Mouse (Mus musculus) c-Kit-negative CD71-positive TER-119-positive erythroid progenitor cells, embryonic 14.5 days (primary cell): ENCODE data around the gene Wdr81.

Experiments used
- DNase-seq: peaks from one replicate; pipeline ENCODE4 v3.0.0-alpha.2; 2013; ENCODE audit warnings: low read depth, low spot score

Gene Wdr81

DNA sequence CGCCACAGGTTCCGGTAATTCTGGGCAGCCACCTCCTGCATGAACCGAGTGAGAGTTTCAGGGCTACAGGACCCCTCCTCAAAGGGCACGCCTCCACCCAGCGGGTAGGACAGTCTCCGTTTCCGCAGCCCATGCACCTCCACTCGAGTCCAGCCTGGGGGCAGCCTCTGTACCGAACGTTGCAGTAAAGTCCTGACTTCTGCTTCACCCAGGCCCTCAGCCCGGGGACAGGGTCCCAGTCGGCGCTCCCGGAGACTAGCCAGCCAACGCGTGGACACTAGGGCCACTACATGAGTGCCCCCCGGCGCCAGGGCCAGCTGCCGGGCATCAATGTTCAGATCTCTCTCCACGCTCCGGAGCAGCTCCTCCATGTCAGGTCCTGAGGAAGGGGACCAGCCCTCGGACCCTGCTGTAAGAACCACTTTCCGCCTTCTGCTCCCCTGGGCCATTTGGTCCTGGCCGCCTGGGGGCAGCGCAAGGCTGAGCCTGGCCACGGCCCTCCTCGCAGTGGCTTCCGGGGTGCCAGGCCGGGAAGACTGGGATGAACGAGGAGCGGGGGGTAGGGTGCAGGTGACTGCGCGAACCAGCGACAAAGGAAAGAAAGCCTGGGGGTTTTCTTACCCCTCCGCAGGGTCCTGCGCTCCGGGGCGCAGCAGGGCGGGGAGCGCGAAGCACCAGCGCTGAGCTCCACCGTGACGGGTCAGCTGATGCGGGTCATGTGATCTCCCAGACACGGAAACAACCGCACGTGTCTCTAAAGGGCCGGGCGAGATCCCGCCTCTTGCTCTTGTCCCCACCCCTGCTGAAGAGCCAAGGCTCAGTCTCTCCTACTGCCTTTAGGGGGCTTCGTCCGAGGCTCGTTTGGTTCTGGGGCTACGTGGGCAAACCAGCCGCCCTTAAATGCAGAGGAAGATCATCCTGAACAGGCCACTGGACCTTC, at the start of gene Wdr81:
Gene Wdr81, minus strand, starts transcription at position 727 of the 940 bp plus-strand sequence.
- peak; percentile 74 for DNase-seq

DNA sequence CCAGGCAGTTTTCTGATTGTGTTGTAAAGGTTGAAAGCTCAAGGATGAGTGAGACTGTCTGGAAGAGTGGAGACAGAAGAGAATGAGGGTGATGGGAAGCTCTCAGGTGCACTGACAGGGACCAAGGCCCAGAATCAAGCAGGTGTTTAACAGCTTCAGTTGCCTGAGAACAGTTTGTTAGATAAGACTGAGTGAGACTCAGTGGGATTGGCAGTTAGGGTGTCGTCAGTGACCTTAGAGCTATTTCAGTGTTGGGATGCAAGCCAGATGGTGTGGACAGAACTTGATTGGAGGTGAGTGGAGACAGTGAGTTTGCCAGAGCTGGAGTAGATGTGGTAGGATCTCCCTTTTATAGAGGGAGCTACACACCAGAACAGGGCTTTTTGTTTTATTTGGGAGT, 43.6 kb upstream of the Wdr81 start:
- no peak for DNase-seq

DNA sequence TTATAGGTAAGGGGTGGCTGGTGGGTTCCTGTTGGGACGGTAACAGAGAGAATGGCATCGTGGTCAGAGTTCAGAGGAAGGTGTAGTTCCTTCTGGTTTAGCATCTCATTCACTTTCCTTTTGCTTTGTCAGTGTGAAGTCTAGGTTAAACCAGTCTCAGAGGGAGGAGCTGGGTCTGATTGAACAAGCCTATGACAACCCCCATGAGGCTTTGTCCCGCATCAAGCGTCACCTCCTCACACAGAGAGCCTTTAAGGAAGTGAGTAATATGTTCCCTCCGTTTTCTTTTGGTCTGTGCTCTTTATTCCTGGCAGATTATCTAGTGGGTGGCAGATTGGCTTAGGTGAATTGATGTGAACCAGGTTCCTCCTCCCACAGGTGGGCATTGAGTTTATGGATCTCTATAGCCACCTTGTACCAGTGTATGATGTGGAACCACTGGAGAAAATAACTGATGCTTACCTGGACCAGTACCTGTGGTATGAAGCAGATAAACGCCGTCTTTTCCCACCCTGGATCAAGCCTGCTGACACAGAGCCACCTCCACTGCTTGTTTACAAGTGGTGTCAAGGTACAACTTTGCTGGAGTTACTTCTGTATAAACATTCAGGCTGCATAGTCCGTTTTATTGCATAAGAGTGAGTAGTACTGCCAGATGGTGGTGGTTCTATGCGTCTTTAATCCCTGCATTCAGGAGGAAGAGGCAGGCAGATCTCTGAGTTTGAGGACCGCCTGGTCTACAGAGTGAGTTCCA, 40.0 kb upstream of the Wdr81 start:
- no peak for DNase-seq

DNA sequence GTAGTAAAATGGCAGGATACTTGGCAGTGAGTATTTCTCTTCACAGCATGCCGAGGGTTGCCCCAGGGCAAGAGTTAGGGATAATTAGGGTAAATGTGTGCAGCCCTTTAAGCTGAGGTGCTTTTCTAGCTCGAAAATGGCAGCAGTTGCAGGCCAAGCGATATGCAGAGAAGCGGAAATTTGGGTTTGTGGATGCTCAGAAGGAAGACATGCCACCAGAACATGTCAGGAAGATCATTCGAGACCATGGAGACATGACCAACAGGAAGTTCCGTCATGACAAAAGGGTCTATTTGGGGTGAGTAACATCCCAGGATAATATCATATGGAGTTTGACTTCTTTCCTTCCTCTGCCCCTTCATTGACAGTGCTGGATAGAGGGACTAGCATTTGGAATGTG, 33.0 kb upstream of the Wdr81 start:
- DNase-seq: no peak

DNA sequence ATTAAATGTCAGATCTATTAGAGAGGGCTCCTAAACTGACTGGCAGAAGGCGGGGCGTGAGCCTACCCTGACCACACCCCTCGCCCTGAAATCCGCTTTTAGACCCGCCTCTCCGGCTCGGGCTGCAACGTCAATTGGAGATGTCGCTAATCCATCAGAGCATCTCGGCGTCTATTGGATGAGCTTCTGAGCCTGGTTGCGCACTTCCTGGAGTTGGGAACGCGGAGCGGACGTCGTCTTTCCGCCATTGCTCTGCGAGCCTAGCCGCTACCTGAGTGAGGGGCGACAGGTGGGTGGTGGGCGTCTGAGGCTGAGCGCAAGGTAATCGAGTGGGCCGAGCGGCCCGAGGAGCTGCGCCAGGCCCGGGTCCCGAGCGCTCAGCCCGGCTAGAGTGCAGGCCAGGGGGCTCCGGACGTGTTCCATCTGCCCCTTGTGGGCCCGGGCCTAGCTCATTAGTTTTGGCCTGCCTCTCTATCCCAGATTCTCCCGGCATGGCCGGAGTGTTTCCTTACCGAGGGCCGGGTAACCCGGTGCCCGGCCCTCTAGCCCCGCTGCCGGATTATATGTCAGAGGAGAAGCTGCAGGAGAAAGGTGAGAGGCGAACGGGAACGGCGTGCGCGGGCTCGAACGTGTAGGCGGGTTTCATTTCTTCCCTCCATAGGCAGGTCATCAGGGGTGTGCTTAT, 32.2 kb upstream of the Wdr81 start, which contains the start of gene Prpf8:
Gene Prpf8, plus strand, starts transcription at position 216 of the 685 bp plus-strand sequence.
- DNase-seq: peak; percentile 96

DNA sequence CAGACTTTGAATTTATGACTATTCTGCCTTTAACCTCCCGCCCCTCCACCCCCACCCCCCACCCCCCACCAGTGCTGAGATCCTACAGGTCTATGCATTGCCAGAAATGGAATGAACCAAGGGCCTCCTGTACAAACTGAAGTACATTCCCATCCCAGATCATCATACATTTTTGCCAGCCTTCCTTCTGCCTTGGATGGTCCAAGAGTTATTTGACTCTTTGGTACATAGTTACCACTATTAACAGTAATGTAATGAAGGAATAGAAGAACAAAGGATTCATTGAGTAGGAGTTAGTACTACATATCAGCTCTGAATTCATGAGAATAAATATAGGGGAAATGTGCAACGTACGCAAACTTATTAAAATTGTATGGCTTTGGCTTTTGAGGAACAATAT, 31.7 kb upstream of the Wdr81 start:
- no peak for DNase-seq

DNA sequence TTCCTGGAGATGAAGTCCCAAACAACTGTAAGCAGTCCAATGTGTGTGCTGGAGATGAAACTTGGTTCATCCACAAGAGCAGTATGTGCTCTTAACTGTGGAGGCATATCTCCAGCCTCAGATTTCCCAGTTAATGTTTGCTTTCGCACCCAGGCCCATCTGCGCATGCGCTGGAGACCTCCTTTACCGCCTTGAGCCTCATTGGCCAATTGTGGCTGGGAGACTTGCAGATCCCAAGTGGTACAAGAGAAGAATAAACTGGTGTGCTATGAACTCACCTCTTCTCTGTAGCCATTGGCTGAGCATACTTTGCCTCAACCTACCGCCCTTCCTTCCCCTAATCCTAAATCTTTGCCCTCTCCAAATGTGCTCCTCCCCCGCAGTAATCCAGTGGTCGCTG, 18.9 kb upstream of the Wdr81 start:
- no peak for DNase-seq

DNA sequence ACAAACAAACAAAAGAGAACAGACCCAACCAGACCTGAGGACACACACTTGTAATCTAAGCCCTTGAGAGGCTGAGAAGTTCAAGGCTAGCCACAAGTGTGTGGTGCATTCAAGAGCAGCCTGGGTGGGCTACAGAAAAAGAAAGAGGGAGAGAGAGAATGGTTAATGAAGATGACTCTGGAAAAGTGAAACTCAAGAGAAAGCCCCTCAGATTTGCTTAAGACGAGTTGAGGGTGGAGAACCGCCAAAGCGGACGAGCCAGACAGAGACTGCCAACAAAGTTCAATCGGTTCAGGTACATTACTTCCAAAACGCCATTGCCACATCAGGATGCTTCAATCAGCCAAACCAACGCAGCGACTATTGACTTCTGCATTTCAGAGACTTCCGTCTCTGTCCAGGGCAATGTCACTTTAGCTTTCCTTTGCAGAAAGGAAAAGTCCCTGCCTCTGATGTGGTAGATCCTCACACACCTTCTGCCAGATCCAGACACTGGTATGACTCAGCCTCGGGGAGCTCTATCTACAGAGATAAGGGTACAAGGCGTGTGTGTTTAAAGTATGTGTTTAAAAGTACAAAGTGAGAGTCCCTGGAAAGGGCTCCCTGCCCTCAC, 18.1 kb upstream of the Wdr81 start:
- no peak for DNase-seq

DNA sequence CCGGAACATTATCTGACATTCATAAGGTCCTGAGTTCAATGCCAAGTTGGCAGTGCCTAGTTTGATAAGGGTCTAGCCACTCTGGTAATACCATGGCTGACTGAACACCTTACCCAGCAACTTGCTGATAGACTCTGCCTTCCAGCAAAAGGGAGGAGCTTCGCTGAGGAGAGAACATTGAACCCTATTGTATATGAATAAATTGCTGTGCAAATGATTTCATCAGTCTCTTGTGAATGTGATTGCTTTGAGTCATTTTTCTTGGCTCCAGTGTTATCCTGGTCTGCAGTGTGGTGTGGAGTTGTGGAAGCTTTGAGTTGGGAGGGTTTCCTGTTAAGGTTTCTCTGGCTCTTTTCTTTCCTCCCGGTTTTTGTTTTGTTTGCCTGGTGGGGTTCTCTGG, 16.2 kb upstream of the Wdr81 start:
- no peak for DNase-seq

DNA sequence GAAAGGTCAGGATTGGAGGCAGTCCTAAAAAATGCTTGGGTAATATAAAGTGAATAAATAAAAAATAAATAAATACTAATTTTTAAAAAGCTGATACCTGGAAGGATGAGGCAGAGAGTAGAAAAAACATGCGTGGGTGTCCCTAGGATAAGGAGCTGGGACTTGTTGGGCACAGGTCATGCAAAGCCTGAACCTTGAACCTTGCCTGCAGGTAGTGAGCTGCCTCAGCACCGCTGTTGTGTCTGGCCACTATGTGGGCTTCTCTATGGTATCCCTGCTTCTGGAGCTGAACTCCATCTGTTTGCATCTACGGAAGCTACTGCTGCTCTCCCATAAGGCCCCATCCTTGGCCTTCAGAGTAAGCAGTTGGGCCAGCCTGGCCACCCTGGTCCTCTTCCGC, 14.7 kb upstream of the Wdr81 start:
- no peak for DNase-seq

DNA sequence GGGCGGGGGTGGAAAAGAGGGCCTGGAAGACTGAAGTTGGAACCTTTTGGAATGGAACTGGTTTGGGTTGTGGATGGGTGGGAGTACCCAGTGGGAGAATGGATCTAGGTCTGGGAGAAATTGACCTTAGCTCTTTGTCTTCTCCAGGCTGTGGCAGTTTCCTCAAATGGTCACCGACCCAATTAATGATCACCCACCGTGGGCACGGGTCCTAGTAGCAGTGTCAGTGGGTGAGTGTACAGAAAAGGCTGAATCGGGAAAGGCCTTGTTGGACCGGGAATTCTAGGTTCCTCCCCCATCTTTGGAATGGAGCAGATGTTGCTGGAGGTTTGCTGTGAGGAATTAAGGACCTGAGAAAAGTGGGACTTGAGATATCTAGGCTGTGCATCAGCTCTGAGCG, 13.9 kb upstream of the Wdr81 start:
- no peak for DNase-seq

DNA sequence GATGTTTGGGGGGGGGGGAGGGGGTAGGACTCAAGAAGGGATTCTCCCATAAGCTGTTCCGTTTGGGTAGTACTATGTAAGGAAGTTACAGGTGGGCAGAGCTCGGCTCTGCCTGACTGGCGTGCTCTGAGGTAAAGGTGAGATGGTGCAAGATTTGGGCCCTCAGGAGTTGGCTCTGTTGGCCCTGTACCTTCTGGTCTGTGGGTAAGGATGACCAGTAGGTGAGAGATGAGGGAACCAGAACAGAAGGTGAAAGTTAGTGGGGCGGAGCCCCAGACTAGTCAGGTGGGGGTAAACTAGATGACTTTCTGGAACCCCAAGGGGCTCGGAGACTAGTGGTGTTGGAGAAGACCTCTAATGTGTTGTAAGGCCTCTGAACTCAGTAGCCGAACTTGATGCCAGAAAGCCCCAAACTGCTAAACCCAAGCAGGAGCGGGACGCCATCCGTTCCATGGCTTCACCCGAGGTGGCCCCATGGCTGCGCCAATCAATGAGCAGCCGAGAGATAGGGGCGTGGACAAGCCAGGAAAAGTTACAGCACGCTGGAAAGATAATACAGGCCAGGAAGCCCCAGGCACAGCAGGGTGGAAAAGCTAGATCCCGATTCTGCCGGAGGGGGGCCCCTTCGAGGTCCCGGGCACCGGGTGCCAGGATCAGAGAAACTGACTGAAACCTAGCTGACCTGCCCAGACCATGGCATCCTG, 13.1 kb upstream of the Wdr81 start:
- DNase-seq: peak; percentile 56

DNA sequence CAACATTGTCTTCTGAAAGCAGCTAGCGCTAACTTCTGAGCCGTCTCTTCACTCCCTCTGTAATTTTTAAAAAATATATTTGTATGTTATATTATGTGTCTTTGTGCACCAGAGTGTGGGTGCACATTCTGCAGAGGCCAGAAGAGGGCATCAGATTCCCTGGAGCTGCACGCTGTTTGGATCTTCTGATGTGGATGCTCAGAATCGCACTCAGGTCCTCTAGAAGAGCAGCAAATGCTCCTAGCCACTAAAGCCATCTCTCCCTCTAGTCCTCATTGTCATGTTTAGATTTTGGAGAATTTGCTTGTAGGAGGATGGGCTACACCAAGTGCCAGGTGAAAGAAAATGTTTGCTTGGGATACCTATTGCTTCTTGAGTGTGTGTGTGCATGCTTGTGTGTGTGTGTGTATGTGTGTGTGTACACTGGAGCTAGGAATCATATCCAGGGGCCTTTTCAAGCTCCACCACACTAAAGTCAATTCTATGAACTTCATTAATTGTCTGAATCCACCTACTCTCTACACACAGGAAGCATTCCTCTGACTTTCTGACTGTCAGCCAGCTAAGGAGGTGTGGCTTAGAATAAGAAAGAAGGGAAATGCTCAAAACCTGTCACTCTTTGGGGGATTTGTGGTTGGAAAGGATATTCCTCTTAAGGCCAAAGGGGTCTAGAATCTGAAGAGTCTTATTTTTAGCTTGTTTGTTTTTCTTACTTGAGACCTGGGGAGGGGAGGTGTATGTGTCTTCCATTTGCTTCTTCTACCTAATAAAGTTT, 12.4 kb upstream of the Wdr81 start:
- DNase-seq: no peak

DNA sequence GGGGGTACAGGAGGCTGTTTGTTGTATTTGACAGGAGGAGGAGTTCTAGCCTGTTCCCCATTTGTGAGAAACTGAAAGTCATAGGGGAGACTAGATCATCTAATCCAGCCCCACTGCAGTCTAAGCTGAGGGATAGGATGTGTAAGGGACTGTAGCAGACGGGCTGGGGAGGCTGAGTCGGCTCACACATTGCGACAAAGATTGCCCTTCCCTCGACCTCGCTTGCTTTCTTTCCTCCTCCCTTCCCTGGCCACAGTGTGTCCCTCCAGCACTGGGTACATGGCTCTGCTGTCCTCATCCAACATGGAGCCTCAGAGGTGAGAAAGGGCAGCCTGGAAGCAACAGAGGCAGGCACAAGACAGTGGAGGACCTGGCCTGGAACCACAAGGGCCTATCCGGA, 10.5 kb upstream of the Wdr81 start:
- DNase-seq: no peak

DNA sequence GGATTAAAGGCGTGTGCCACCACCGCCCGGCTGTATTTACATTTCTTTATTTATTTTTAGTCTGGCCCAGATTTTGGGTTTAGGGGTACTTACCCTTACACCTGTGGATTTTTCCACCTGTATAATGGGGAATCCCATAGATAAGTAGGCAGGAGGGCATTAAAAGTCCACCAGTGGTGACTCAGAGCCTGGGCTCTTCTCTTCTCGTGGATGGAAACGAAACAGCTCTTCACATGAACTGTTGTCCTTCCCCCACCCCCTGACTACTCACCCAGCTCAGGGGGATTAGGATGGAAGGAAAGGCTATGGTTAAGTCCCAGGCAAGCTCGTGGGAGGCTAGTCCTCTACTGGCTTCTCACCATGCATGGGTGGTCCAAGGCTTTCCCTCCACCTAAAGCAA, 9.9 kb upstream of the Wdr81 start:
- DNase-seq: no peak

DNA sequence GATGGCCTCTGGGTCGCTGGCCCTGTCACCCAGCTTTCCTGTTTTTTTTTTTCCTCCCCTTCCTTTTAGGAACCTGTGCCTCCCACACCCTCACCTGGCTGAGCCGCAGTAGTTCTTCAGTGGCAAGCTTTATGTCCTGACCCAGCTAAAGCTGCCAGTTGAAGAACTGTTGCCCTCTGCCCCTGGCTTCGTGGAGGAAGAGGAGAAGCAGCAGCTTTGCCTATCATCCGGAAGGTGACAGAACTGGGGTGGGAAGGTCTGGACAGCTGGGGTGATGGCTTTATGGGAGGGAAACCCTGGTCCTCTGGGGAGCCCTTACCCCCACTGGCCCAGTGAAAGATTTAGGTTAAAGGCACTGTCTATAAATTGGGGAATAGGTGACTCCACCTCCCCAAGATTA, 9.1 kb upstream of the Wdr81 start:
- DNase-seq: no peak

DNA sequence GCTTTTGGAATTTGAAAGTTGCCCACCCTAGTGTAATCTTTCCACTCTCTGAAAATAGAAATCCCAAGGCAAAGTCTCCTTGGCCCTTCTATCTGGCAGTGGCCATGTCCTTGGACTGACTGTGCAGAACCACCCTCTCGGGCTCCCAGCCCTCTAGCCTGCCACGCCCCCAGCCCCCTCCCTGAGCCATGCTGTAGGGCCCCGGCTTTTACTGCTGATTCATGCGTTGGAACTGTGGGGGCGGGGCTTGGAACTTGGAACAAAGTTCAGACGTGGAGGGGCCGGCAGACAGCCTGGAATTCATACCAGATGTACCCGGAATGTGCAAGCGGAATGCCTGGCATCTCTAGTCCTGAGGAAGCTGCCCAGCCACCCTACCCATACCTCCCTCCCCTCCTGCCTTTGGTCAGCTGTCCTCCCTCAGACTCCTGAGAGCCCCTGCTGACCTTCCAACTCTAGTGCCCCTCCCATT, 8.4 kb upstream of the Wdr81 start:
- DNase-seq: peak; percentile 85

DNA sequence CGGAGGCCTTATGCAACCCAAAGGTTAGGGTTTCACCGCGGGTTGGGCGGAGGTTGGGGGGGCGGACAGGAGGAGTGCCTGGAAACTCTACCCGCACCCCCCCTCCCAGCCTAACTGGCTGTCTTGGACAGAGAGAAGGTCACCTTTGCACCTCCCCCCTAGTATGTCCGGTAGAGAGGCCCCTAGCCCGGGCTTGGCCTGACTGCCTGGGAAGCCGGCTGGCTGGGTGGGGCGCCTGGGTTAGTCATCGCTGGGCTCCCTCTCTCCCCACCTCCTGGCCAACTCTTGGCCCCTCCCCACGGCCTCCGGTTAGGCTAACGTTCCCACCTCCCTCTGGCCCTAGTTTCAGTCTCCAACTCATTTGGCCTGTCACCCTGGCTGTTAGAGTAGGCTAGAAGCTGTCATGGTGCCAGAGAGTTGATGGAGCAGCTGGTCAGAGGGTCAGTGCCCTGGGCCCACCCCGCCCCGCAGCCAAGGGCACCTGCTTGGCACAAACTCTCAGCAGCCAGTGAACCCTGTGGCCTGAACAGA, 7.8 kb upstream of the Wdr81 start:
- peak; percentile 65 for DNase-seq

DNA sequence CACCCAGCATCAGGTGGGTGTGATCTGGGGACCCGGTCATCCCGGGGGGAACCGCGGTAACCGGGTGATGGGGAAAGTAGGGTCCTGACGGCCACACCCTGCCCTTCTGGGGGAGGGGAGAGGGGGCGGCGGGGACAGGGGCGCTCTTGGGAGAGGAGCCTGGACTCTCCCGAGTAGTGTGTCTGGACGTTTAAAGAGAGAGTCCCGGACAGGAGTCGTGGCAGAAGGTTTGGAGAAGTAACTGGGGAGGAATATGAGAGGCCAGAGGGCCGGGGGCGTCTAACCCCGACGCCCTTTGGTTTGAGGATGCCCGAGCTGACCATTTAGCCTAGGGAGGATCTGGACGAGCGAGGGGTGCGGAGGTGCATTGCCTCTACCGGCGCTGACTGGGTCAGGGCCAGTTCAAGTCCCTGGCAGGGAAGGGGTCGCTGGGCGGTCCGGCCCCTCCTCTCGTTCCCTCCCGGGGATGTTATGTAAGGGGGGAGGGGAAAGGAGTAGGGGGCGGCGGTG, 7.3 kb upstream of the Wdr81 start:
- no peak for DNase-seq
